Comparison of ENCODE assay signal across 14 mouse cellular contexts in genomic region chr10:116890587-116890986, GRCm38 (mm10). TPM values are rescaled to one million over a fixed set of nuclear protein-coding genes. Genes with fewer than 3 reads are reported as not detected.
DNase-seq lines count a peak whose midpoint lies in the region; ATAC-seq and TF ChIP-seq lines count a peak whose summit lies in the region.
"Had no signal": no experiment of that assay in that cellular context is flagged by ENCODE, and none has a peak within 500 bp of the region (broad histone marks: within the 10 kb centered on the region; RNA-seq: fewer than 3 reads in every experiment).

No protein-coding gene starts in this region.

- TF ChIP-seq CTCF in brain, embryonic 14.5 days (IDR thresholded peaks at IDR 0.05; ENCODE audit: borderline replicate concordance, extremely low read depth, insufficient read depth, insufficient read length) = no peak
- no peak for TF ChIP-seq CTCF in gastrocnemius, adult 2 months (IDR thresholded peaks at IDR 0.05)

- H3K27ac ChIP-seq in kidney, embryonic 14.5 days (ENCODE audit: low read depth, low read length) = no peak overlapping the region
- no peak overlapping the region for H3K27ac ChIP-seq in hindbrain, embryonic 10.5 days
- no peak overlapping the region for H3K27ac ChIP-seq in midbrain, embryonic 12.5 days (replicated peaks)
- no peak overlapping the region for H3K27ac ChIP-seq in gastrocnemius, adult 2 months

- WGBS in kidney, embryonic 14.5 days = 53% methylated on average over 5 of the region's 5 CpGs
- WGBS in hindbrain, embryonic 10.5 days = 47% methylated on average over 5 of the region's 5 CpGs
- 36% methylated on average over 5 of the region's 5 CpGs for whole genome bisulfite sequencing in midbrain, embryonic 12.5 days

- H3K27me3 ChIP-seq in kidney, embryonic 14.5 days (ENCODE audit: control insufficient read depth, insufficient read depth, low read length) = no peaks in the 10 kb centered on the region
- H3K27me3 ChIP-seq in hindbrain, embryonic 10.5 days (ENCODE audit: insufficient read depth, poor library complexity, severe bottlenecking) = no peaks in the 10 kb centered on the region
- no peaks in the 10 kb centered on the region for H3K27me3 ChIP-seq in midbrain, embryonic 12.5 days

- intact Hi-C loops in gastrocnemius, adult 2 months (cut with DNase I) = loop anchor here (5.0 kb wide), 1 partner anchor 558 kb away; no protein-coding TSS in a partner anchor

- H3K9me3 ChIP-seq in kidney, embryonic 14.5 days (ENCODE audit: control insufficient read depth, low read length) = no peaks in the 10 kb centered on the region
- no peaks in the 10 kb centered on the region for H3K9me3 ChIP-seq in hindbrain, embryonic 10.5 days
- no peaks in the 10 kb centered on the region for H3K9me3 ChIP-seq in midbrain, embryonic 12.5 days

- H3K36me3 ChIP-seq in kidney, embryonic 14.5 days (ENCODE audit: control insufficient read depth, insufficient read depth, low read length) = no peaks in the 10 kb centered on the region
- H3K36me3 ChIP-seq in hindbrain, embryonic 10.5 days = no peaks in the 10 kb centered on the region
- no peaks in the 10 kb centered on the region for H3K36me3 ChIP-seq in midbrain, embryonic 12.5 days

- ATAC-seq in kidney, embryonic 14.5 days (ENCODE audit: low FRiP score, low TSS enrichment) = peak; percentile 43; the same call in 1 of the 2 replicates
- ATAC-seq in midbrain, embryonic 12.5 days (ENCODE audit: low FRiP score, low read depth) = peak; percentile 78
- ATAC-seq in megakaryocyte-erythroid progenitor cell, adult 5-6 weeks (replicated peaks; ENCODE audit: low FRiP score, low TSS enrichment, poor library complexity, severe bottlenecking) = no peak

- H3K4me2 ChIP-seq in kidney, embryonic 14.5 days (replicated peaks; ENCODE audit: low read depth, low read length) = no peak overlapping the region
- no peak overlapping the region for H3K4me2 ChIP-seq in midbrain, embryonic 12.5 days (replicated peaks)

- DNase-seq in kidney, adult 18-20 months = no peak
- DNase-seq in brain, embryonic 14.5 days (ENCODE audit: low read depth) = peak; percentile 51
- DNase-seq in hindbrain, embryonic 10.5 days (ENCODE audit: low spot score) = peak; percentile 17
- DNase-seq in right cerebral cortex, postnatal 25 days = no peak
- DNase-seq in gastrocnemius, adult 2 months = no peak
- DNase-seq: B cell, adult 2 months; kidney, adult 9 months; layer of hippocampus, adult 9-11 months; thymus, postnatal 25 days had no signal

- H3K4me1 ChIP-seq in kidney, embryonic 14.5 days (ENCODE audit: control insufficient read depth, insufficient read depth, low read length) = no peaks in the 10 kb centered on the region
- H3K4me1 ChIP-seq in hindbrain, embryonic 10.5 days (replicated peaks) = peaks cover 5% of the 10 kb centered on the region; the same call in 1 of the 2 replicates
- no peaks in the 10 kb centered on the region for H3K4me1 ChIP-seq in midbrain, embryonic 12.5 days

- no peak for TF ChIP-seq POLR2A in brain, embryonic 14.5 days (IDR thresholded peaks at IDR 0.05; ENCODE audit: borderline replicate concordance, extremely low read depth, insufficient read depth, insufficient read length, poor library complexity, severe bottlenecking)

- no peak overlapping the region for H3K4me3 ChIP-seq in kidney, embryonic 14.5 days (ENCODE audit: low read length)
- H3K4me3 ChIP-seq in hindbrain, embryonic 10.5 days = no peak overlapping the region
- H3K4me3 ChIP-seq in midbrain, embryonic 12.5 days = no peak overlapping the region
- no peak overlapping the region for H3K4me3 ChIP-seq in gastrocnemius, adult 2 months

- no peak overlapping the region for H3K9ac ChIP-seq in kidney, embryonic 14.5 days (ENCODE audit: low read depth, low read length)
- H3K9ac ChIP-seq in midbrain, embryonic 12.5 days (replicated peaks) = no peak overlapping the region

RNA-seq across cellular contexts. Expression of gene Myrfl, which starts 6.1 kb away (rescaled TPM):
- 0.10 TPM in 1 of 2 replicates, not detected in the other for polyA plus RNA-seq in kidney, embryonic 14.5 days (2014; fragmentation: Nextera tagmentation; extraction: Ambion mirVana)
- polyA plus RNA-seq in brain, embryonic 14.5 days (2012; rRNA removed) = 0.05 and 0.10 TPM in 2 replicates
- polyA plus RNA-seq in hindbrain, embryonic 10.5 days (2016; fragmentation: Nextera tagmentation; extraction: Ambion mirVana) = 0.11 and 0.18 TPM in 2 replicates
- 0.09 TPM in 1 of 2 replicates, not detected in the other for polyA plus RNA-seq in midbrain, embryonic 12.5 days (2016; fragmentation: Nextera tagmentation; extraction: Ambion mirVana)
- under 1 TPM; 0.08 to 0.25 TPM for total RNA-seq in gastrocnemius, adult 2 months (2021)
- not detected in 2 replicates for total RNA-seq in megakaryocyte-erythroid progenitor cell, adult 5-6 weeks (2014; fragmentation: Nextera tagmentation)
- total RNA-seq in megakaryocyte-erythroid progenitor cell, adult 5-6 weeks (2017) = not detected in 2 replicates
- total RNA-seq: MEL; monocyte, adult 5-6 weeks had no signal

RNA-seq across cellular contexts. Expression of gene Rab3ip, which starts 60.0 kb away (rescaled TPM):
- 71.4 and 102 TPM in 2 replicates for polyA plus RNA-seq in kidney, embryonic 14.5 days (2014; fragmentation: Nextera tagmentation; extraction: Ambion mirVana)
- polyA plus RNA-seq in brain, embryonic 14.5 days (2012; rRNA removed) = 48.9 and 65.7 TPM in 2 replicates
- polyA plus RNA-seq in hindbrain, embryonic 10.5 days (2016; fragmentation: Nextera tagmentation; extraction: Ambion mirVana) = 45.0 TPM in 2 replicates
- 41.7 and 45.2 TPM in 2 replicates for polyA plus RNA-seq in midbrain, embryonic 12.5 days (2016; fragmentation: Nextera tagmentation; extraction: Ambion mirVana)
- total RNA-seq in gastrocnemius, adult 2 months (2021) = 10 to 100 TPM; 26.2 to 39.2 TPM
- total RNA-seq in megakaryocyte-erythroid progenitor cell, adult 5-6 weeks (2014; fragmentation: Nextera tagmentation) = 7.4 and 13.5 TPM in 2 replicates
- 3.6 and 8.0 TPM in 2 replicates for total RNA-seq in megakaryocyte-erythroid progenitor cell, adult 5-6 weeks (2017)

Comparison
In these comparisons a context has a peak if more than half of its experiments do, and no peak if none do; other contexts are left out.
1. DNase-seq: peak in brain, embryonic 14.5 days (single experiment) and hindbrain, embryonic 10.5 days (single experiment); none in kidney, adult 18-20 months (single experiment), right cerebral cortex, postnatal 25 days (single experiment) and gastrocnemius, adult 2 months (single experiment).